Mouse (Mus musculus) liver, embryonic 14.5 days (tissue): ENCODE results near the gene Glul.

Source experiments
- CTCF ChIP-seq: IDR thresholded peaks from 2 replicates; pipeline ENCODE4 v1.5.1; 2016; ENCODE audit warnings: antibody characterized with exemption, low read depth, control low read depth
- EP300 ChIP-seq: IDR thresholded peaks from 2 replicates; pipeline ENCODE4 v1.6.1; 2016; ENCODE audit warnings: antibody characterized with exemption, low read depth

- no peak for TF ChIP-seq CTCF
- TF ChIP-seq EP300, result no peak
Measured at GRCm38 (mm10) chr1:153940986-153941385, 41.2 kb downstream of the Glul start.
